Mouse (Mus musculus) adipose tissue, adult 10 weeks (tissue): ENCODE data around the gene Zbtb32. TPM values are rescaled to one million over a fixed set of nuclear protein-coding genes. Genes with fewer than 3 reads are reported as not detected.

Source experiments
- polyA plus RNA-seq: library from polyadenylated mRNA; stranded (reverse); fragments of 350-450 nt; fragmentation: Illumina TruSeq; extraction: RNeasy Lipid Tissue Mini Kit (QIAGEN cat#74804); gene quantifications from one replicate; pipeline ENCODE4 v1.2.3, GENCODE M21; 2014; ENCODE audit warnings: low read depth, low replicate concordance

Gene Zbtb32
- 2.1 TPM for polyA plus RNA-seq

GRCm38 (mm10) chr7:30598786-30599185 lies at the start of gene Zbtb32:
TSS of gene Zbtb32 (minus strand) at chr7:30598909.

GRCm38 (mm10) chr7:30635752-30636151 lies 37.0 kb upstream of the Zbtb32 start, which contains the start of gene Etv2:
TSS of gene Etv2 (minus strand) at chr7:30635852.

GRCm38 (mm10) chr7:30625530-30626384 lies 27.0 kb upstream of the Zbtb32 start, which contains the start of gene Cox6b1:
TSS of gene Cox6b1 (minus strand) at chr7:30626151.

DNA sequence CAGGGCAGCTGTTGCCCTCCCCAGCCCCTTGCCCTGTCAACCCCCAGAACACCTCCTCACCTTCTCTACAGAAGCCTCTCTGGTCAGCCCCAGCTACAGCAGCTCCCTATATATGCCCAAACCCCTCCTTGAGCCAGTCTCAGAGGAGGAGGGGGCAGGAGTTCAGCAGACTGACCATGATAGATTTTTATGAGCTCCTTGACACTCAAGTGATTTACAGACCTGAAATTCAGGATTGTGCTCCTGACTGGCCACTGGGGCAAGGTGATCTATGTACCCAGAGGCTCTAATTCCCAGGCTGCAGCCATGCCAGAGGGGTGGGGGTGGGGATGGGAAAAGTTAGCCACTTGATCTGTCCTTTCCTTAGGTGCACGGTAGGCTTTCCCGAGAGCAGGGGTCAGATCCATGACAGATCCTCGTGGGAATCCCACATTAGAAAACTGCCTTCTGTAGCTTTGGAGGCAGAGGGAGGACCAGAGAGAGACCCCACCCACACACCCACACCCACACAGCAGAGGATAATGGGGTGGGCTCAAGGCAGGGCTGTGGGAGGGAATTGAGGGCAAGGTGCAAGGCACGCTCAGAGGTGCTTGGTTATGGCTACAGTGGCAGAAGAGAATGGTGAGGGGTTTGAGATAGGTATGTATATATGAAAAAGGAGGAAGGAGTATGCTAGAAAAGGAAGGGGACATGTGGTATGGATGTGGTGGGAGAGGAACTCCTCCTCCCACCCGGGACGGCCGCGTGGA lies 14.1 kb upstream of the Zbtb32 start, which contains the start of gene Upk1a:
TSS of gene Upk1a (minus strand) at position 194 of the 749 bp plus-strand sequence.

DNA sequence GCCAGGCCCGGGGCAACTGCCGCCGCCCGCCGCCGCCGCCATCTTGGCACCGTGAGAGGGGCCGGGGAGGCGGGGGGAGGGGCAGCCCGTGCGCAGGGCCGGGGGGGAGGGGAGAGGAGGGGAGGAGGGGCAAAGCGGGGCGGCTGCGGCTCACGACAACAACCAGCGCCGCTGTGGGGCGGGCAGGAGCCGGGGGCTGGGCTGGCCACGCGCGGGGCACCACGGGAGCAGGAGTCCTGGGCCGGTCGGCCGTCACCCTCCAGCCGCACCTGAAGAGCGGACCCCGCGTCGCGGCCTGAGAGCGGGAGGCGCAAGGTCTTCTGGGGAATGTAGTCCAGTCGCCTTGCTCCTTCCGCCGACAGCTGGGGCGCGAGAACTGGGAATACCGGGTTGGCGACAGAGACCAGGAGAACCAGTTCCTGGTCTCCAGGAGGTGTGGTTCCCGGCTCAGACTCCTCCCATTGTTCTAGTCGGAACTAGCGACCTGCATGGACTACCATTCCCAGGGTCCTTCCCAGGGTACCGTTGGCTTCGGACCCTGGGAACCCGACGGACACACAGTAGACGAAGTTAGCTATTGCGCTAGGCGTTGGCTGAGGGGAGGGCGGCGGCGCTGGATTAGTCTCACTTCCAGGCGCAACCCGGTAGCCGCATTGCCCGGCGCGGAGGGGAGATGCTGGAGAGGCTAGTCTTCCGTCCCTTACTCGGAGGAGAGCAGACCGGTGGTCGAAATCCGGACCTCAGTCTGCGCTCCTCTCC lies 9.9 kb downstream of the Zbtb32 start, which contains the start of gene Kmt2b:
TSS of gene Kmt2b (minus strand) at position 51 of the 759 bp plus-strand sequence.

DNA sequence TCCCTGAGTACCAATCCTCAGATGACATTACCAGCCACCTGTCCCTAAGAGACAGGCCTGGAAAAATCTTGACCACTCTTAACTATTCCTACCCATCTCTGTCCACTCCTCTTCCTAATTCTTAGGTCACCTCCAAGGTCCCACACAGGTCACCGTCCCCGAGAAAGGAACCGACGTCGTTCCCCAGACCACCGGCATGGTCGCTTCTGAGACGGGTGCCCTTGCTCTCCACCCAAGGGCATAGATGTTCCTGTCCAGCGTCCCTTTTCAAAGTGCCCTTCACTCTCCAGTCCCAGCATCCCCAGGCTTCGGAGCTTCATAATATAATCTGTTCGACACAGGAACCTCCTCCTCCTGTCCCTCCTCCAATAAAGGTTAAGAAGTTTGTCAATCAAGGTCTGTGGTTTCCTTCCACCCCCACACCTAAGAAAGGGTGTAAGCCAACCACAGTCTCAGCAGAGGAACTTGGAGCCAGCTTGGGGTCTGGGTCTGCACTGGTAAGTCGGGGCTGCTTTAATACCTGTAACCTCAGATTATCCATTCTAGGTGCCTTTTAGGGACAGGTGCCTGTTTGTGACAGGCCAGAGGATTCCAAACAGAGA lies 33.6 kb downstream of the Zbtb32 start, which contains the start of gene Igflr1:
TSS of gene Igflr1 (plus strand) at position 458 of the 602 bp plus-strand sequence.

DNA sequence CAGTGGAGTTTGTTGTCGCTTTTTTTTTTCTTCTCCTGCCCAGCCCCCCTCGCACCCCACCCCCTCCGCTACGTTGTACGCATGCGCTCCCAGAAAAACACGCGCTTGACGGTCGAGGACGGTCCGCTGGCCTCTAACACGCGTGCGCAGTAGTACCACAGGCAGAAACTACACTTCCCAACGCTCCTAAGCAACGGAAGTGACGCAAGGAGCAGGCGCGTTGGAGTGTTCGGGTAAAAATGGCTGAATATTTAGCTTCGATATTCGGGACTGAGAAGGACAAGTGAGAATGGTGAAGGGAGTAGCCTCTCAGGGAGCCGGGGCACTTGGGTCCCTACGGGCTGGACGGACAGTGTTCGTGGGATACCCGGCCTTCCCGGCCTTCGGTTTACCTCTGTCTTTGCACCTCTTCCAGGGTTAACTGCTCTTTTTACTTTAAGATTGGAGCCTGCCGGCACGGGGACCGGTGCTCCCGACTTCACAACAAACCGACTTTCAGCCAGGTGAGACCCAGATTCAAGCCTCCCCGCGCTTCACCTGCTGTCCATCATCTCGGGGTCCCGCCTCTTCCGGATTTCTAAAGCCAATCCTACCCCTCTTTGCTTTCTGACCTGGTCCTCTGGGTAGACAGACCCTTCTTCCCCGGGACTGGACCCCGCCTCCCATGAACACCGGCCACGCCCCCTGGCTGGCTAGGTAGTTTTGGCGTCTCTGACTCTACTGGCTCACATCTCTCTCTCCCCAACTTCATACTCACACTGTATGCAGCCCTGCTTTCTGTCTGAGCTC lies 35.4 kb downstream of the Zbtb32 start, which contains the start of the genes U2af1l4, Gm49396 and Psenen:
TSS of gene U2af1l4 (plus strand) at position 185 of the 789 bp plus-strand sequence.
TSS of gene Gm49396 (plus strand) at position 228 of the 789 bp plus-strand sequence.
TSS of gene Psenen (minus strand) at position 511 of the 789 bp plus-strand sequence.

DNA sequence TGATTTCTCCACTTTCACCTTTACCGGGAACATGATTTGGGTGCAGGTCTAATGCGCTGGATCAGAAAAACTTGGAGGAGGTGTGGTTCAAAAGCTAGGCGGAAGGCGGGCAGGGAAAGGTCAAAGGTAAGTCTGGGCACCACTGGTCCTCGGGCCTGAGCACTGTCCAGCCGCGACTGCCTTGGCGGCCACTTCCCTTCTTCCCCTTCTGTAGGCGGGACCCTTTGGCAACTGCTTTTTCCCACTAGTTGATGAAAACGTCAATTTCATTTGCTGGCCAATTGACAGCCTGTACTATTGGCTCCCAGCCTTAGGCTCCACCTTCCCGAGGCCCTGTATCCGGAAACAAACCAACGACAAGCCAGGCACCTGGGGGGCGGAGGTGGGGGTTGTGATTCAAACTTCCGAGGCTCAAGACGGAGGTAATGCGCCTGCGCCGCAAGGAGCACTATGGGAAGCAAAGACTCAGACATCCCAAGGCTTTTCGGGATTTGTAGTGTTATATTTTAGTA lies 39.2 kb downstream of the Zbtb32 start, which contains the start of gene Lin37:
TSS of gene Lin37 (minus strand) at position 396 of the 512 bp plus-strand sequence.

DNA sequence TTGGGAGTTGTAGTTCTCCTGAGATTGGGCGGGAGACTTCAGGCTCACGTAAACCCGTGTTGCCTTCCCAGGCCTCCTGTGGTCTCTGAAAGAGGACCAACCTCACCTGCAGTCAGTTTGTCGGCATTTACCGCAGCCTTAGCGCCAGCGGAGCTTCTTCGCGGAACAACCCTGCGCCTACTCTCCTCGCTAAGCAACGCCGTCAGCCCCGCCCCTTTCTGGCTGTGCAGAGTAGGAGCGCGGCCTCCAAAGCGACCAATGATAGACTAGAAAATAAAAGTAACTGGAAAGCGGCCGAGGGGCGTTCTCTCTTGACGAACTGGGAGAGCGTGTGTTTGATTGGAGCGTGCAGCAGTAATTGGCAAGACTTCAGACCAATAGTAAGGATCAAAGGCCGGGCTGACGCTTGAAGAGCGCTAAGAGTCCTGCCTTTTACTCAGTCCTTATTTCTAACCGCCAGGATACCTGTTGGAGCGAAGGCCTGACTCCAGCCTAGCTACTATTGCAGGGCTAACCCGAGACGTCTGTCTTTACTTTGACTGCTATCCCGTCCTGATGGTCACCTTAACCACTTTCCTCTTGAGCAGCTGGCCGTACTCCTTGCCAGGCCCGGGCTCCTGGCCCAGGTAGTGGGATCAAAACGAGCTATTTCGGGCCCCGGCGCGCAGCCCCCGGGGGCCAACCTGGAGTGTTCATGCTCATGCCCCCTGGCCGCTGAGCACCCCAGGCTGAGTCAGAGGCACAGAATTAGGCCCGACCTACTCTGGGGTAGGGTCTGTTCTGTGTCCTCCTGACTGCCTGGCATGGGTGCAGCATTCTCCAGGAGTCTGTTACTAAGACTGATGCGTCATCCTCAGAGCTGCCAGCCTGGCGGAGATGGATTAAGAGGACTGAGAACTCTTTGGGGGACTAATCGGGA lies 46.3 kb downstream of the Zbtb32 start, which contains the start of the genes Hspb6 and Proser3:
TSS of gene Hspb6 (plus strand) at position 77 of the 919 bp plus-strand sequence.
TSS of gene Proser3 (minus strand) at position 198 of the 919 bp plus-strand sequence.

Other genes starting within 250 kb of the Zbtb32 start
- 1.7 TPM for gene Lrfn3, start 236.1 kb downstream of the Zbtb32 start, polyA plus RNA-seq
- 114 TPM for gene Tyrobp, start 185.1 kb downstream of the Zbtb32 start, polyA plus RNA-seq
- 4.5 TPM for gene Hcst, start 179.1 kb downstream of the Zbtb32 start, polyA plus RNA-seq
- 1.9 TPM for gene Nfkbid, start 177.2 kb downstream of the Zbtb32 start, polyA plus RNA-seq
- 2.8 TPM for gene Aplp1, start 153.4 kb downstream of the Zbtb32 start, polyA plus RNA-seq
- not detected for gene Kirrel2, start 141.2 kb downstream of the Zbtb32 start, polyA plus RNA-seq
- gene Nphs1, start 140.6 kb downstream of the Zbtb32 start, polyA plus RNA-seq: not detected
- not detected for gene Prodh2, start 105.3 kb downstream of the Zbtb32 start, polyA plus RNA-seq
- 11.2 TPM for gene Arhgap33, start 63.8 kb downstream of the Zbtb32 start, polyA plus RNA-seq
- 19.1 TPM for gene Hspb6, start 46.7 kb downstream of the Zbtb32 start, polyA plus RNA-seq
- gene Proser3, start 46.6 kb downstream of the Zbtb32 start, polyA plus RNA-seq: 13.6 TPM
- 26.3 TPM for gene Lin37, start 39.1 kb downstream of the Zbtb32 start, polyA plus RNA-seq
- 50.0 TPM for gene U2af1l4, start 35.6 kb downstream of the Zbtb32 start, polyA plus RNA-seq
- gene Gm49396, start 35.6 kb downstream of the Zbtb32 start, polyA plus RNA-seq: 6.5 TPM
- gene Psenen, start 35.3 kb downstream of the Zbtb32 start, polyA plus RNA-seq: 138 TPM
- 2.8 TPM for gene Igflr1, start 33.5 kb downstream of the Zbtb32 start, polyA plus RNA-seq
- gene Kmt2b, start 10.2 kb downstream of the Zbtb32 start, polyA plus RNA-seq: 28.8 TPM
- gene Upk1a, start 13.9 kb upstream of the Zbtb32 start, polyA plus RNA-seq: 25.2 TPM
- gene Cox6b1, start 27.2 kb upstream of the Zbtb32 start, polyA plus RNA-seq: 824 TPM
- not detected for gene Etv2, start 36.9 kb upstream of the Zbtb32 start, polyA plus RNA-seq
- gene Rbm42, start 51.4 kb upstream of the Zbtb32 start, polyA plus RNA-seq: 55.3 TPM
- gene Haus5, start 66.1 kb upstream of the Zbtb32 start, polyA plus RNA-seq: 12.3 TPM
- 2.8 TPM for gene Pmis2, start 72.7 kb upstream of the Zbtb32 start, polyA plus RNA-seq
- not detected for gene 2200002J24Rik, start 100.0 kb upstream of the Zbtb32 start, polyA plus RNA-seq
- gene Atp4a, start 113.3 kb upstream of the Zbtb32 start, polyA plus RNA-seq: 66.9 TPM
- 135 TPM for gene Tmem147, start 130.6 kb upstream of the Zbtb32 start, polyA plus RNA-seq
- 58.5 TPM for gene Gapdhs, start 144.8 kb upstream of the Zbtb32 start, polyA plus RNA-seq
- gene Sbsn, start 152.6 kb upstream of the Zbtb32 start, polyA plus RNA-seq: 31.5 TPM
- 12.2 TPM for gene Dmkn, start 164.8 kb upstream of the Zbtb32 start, polyA plus RNA-seq
- not detected for gene Krtdap, start 189.0 kb upstream of the Zbtb32 start, polyA plus RNA-seq
- 29.9 TPM for gene Ffar2, start 224.9 kb upstream of the Zbtb32 start, polyA plus RNA-seq